Mouse (Mus musculus) midbrain, embryonic 13.5 days (tissue): Measurements from ENCODE around the gene Ccl24. TPM values are rescaled to one million over a fixed set of nuclear protein-coding genes. Genes with fewer than 3 reads are reported as not detected.

Experiments
- ATAC-seq: fragments of 200-750 bp; cut with Nextera tagmentation; 2 replicates; pipeline ENCODE4 v1.8.0; 2017; ENCODE audit warnings: mild to moderate bottlenecking, moderate TSS enrichment, moderate library complexity
- H3K27ac ChIP-seq: fragments of 300-500 bp; sonication (generic); 2 replicates; pipeline ENCODE4 v1.5.1; 2015; ENCODE audit warnings: inconsistent platforms, mild to moderate bottlenecking, moderate library complexity
- H3K27me3 ChIP-seq: fragments of 300-500 bp; sonication (generic); 2 replicates; pipeline ENCODE4 v1.6.1; 2015; ENCODE audit warnings: mild to moderate bottlenecking, inconsistent platforms
- H3K36me3 ChIP-seq: fragments of 300-500 bp; sonication (generic); 2 replicates; pipeline ENCODE4 v1.6.1; 2015; ENCODE audit warnings: mild to moderate bottlenecking, inconsistent platforms
- H3K4me1 ChIP-seq: fragments of 300-500 bp; sonication (generic); replicated peaks from 2 replicates; pipeline ENCODE4 v1.6.1; 2015; ENCODE audit warnings: inconsistent platforms
- H3K4me2 ChIP-seq: fragments of 300-500 bp; sonication (generic); replicated peaks from 2 replicates; pipeline ENCODE4 v1.6.1; 2015; ENCODE audit warnings: moderate library complexity, mild to moderate bottlenecking, inconsistent platforms
- H3K4me3 ChIP-seq: fragments of 300-500 bp; sonication (generic); replicated peaks from 2 replicates; pipeline ENCODE4 v1.5.1; 2015; ENCODE audit warnings: mild to moderate bottlenecking, inconsistent platforms
- H3K9ac ChIP-seq: fragments of 300-500 bp; sonication (generic); replicated peaks from 2 replicates; pipeline ENCODE4 v1.6.1; 2015; ENCODE audit warnings: mild to moderate bottlenecking, inconsistent platforms
- H3K9me3 ChIP-seq: fragments of 300-500 bp; sonication (generic); 2 replicates; pipeline ENCODE4 v1.6.1; 2016; ENCODE audit warnings: mild to moderate bottlenecking, inconsistent platforms
- WGBS: fragments of 180-500 bp; shearing (Covaris S2); methylation state at CpG from one replicate; pipeline ENCODE4 v1.1.7; 2015; 5-methylcytosine and 5-hydroxymethylcytosine counted together
- polyA plus RNA-seq: library from polyadenylated mRNA; unstranded; fragments of >200 nt; fragmentation: Nextera tagmentation; extraction: Ambion mirVana; gene quantifications from 2 replicates; pipeline ENCODE4 v1.2.1, GENCODE M21; 2015

Ccl24 gene
- polyA plus RNA-seq, 1 experiment from 2014 or later, result 3.7 TPM

DNA sequence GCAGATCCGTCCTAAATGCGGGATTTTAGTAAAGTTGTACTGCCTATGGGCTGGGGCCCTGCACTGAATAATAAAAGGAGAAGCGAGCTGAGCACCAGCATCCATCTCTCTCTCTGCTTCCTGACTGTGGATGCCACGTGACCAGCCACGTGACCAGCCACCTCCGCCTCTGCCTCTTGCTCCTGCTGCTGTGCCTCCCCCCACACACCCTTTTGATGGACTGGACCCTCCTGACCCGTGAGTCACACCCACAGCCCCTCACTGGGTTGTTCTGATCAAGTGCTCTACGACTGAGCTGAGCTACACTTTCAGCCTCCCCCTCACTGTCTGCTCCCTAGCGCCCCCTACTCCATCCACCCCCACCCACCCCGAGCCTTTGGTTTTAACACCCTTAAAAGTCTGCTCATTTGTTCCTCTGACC lies 35.0 kb downstream of the Ccl24 start:
- no peak overlapping the region for H3K9ac ChIP-seq
- H3K4me3 ChIP-seq, result no peak overlapping the region
- no peak overlapping the region for H3K27ac ChIP-seq
- H3K27me3 ChIP-seq, result no peaks in the 10 kb centered on the region
- WGBS, result 81% methylated on average over 10 of the region's 10 CpGs
- ATAC-seq, result no peak
- H3K9me3 ChIP-seq, result no peaks in the 10 kb centered on the region
- no peaks in the 10 kb centered on the region for H3K4me1 ChIP-seq
- H3K4me2 ChIP-seq, result no peak overlapping the region
- H3K36me3 ChIP-seq, result no peaks in the 10 kb centered on the region

DNA sequence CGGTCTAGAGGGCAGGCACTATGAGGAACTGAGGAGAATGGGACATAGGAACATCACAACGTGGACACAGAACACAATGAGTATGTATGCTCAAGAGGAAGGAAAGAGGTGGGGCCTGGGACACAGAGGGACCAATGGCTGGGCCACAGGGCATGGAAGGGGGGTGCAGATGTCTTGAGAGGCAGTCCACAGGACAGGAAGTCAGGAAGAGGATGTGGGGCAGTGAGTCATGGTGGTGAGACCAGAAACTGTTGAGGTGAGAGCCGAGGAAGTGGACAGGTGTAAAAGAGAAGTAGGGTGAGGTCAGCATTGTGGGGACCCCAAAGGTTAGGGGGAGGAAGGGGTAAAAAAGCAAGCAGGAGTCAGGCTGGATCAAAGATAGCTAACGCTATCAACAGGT lies 35.5 kb downstream of the Ccl24 start:
- whole genome bisulfite sequencing, result 82% methylated on average over 4 of the region's 4 CpGs
- H3K36me3 ChIP-seq, result no peaks in the 10 kb centered on the region
- ATAC-seq, result no peak
- no peaks in the 10 kb centered on the region for H3K27me3 ChIP-seq
- no peak overlapping the region for H3K4me2 ChIP-seq
- H3K9ac ChIP-seq, result no peak overlapping the region
- H3K27ac ChIP-seq, result no peak overlapping the region
- no peak overlapping the region for H3K4me3 ChIP-seq
- no peaks in the 10 kb centered on the region for H3K4me1 ChIP-seq
- H3K9me3 ChIP-seq, result no peaks in the 10 kb centered on the region

DNA sequence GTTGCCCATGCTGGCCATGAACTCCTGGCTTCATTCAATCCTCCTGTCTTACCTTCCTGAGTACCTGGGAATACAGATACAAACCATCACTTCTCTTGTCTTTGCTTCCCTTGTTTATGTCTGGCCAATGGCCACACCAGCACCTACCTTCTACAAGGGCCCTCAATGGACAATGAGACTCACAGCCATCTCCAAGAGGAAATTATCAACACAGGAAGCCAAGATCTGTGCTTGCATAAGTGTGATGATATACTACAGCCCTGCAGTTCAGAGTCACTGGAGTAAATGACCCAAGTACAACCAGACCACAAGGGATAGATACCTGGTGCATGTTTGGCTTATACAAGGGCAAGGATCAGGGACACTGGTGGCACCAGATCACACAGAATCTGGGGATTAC lies 37.0 kb downstream of the Ccl24 start:
- no peaks in the 10 kb centered on the region for H3K4me1 ChIP-seq
- no peak for ATAC-seq
- H3K4me2 ChIP-seq, result no peak overlapping the region
- H3K27ac ChIP-seq, result no peak overlapping the region
- H3K4me3 ChIP-seq, result no peak overlapping the region
- no peaks in the 10 kb centered on the region for H3K9me3 ChIP-seq
- no peaks in the 10 kb centered on the region for H3K27me3 ChIP-seq
- H3K36me3 ChIP-seq, result no peaks in the 10 kb centered on the region
- no peak overlapping the region for H3K9ac ChIP-seq

DNA sequence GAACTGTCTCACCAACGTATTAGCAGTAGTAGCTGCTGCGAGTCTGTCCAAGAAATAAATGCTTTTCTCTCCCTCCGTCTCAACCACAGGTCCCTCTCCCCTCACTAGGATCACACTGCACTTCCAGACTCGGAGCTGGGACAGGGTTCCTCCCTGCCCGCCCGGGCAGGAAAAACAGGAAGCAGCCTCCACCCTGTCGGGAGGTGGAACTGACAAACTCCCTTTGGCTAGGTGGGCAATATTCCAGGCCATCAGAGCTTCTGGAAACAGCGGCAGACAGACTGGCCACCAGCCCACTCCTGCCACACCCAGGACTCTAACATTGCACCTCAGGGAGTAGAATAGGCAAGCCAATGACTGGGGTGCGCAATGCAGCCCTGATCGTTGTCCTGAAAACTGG lies 39.4 kb downstream of the Ccl24 start:
- H3K36me3 ChIP-seq, result no peaks in the 10 kb centered on the region
- H3K27me3 ChIP-seq, result no peaks in the 10 kb centered on the region
- H3K9ac ChIP-seq, result no peak overlapping the region
- WGBS, result 84% methylated on average over 10 of the region's 10 CpGs
- no peak overlapping the region for H3K4me3 ChIP-seq
- ATAC-seq, result no peak
- H3K4me2 ChIP-seq, result no peak overlapping the region
- no peak overlapping the region for H3K27ac ChIP-seq
- no peaks in the 10 kb centered on the region for H3K9me3 ChIP-seq
- no peaks in the 10 kb centered on the region for H3K4me1 ChIP-seq

DNA sequence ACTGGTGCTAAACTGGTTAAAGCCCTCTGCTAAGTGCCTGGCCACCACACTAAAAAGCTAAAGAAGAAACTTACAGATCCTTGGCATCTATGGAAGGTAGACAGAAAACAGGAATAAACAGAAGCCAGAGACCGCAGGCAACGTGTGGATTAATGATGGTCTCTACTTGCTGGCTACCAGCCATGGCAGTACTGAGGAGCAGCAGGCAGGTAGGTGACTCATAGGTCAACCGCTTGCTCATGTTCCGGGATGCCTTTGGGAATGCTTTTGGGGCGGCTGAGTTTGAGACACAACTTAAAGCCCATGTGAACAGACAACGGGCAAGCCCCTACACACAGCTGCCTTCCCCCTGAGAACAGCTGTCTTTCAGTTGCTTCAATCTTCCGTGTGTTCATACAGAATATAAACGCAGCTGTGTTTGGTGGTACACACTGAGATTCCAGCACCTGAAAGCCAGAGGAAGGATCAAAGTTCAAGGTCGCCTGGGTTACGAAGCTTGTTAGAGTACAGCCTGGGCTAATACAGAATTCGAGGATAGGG lies 41.5 kb downstream of the Ccl24 start:
- Histone ChIP-seq H3K9ac (no peak overlapping the region), H3K4me1 (no peaks in the 10 kb centered on the region), H3K4me3 (no peak overlapping the region), H3K9me3 (no peaks in the 10 kb centered on the region), H3K27ac (no peak overlapping the region), H3K36me3 (no peaks in the 10 kb centered on the region), H3K4me2 (no peak overlapping the region), H3K27me3 (no peaks in the 10 kb centered on the region)
- 87% methylated on average over 11 of the region's 11 CpGs for WGBS
- no peak for ATAC-seq

DNA sequence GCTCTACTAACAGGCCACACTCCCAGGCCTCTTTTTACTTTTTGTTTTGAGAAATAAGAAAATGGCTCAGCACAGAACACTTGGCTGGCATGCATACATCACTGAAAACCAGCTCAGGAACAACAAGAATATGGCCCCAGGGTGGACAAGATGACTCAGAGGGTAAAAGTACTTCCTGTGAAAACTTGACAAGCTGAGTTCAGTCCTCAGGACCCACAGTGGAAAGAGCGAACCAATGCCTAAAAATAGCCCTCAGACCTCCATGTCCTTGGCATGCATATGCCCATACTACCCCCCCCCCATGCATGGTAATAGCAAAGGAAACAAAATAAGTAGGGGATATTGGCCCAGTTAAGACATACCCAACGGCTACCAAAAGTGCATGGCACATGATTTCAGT lies 42.9 kb downstream of the Ccl24 start:
- Histone ChIP-seq H3K9ac (no peak overlapping the region), H3K4me2 (no peak overlapping the region), H3K4me3 (no peak overlapping the region), H3K4me1 (no peaks in the 10 kb centered on the region), H3K36me3 (no peaks in the 10 kb centered on the region), H3K27ac (no peak overlapping the region), H3K9me3 (no peaks in the 10 kb centered on the region), H3K27me3 (no peaks in the 10 kb centered on the region)
- ATAC-seq, result no peak
- 91% methylated on average over 2 of the region's 2 CpGs for WGBS

DNA sequence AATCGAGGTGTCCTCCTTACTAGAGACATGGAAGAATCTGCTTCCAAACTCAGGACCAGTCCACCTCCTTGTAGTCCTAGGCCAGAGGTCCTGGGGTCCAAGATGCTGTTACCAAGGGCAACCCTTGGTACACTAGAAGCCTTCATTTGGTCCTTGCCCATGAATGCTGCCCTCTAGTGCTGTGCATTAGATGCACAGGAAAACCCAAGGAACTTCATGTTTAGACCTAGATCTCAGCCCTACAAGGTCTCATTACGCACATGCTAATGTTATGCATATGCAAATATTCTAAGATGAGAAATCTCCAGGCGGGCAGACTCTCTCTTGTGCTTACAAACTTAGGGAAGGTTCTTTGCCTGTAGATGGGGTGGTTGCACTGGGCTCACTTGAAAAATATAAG lies 43.5 kb downstream of the Ccl24 start:
- no peak for ATAC-seq
- H3K27me3 ChIP-seq, result no peaks in the 10 kb centered on the region
- no peak overlapping the region for H3K27ac ChIP-seq
- 75% methylated on average over 3 of the region's 3 CpGs for WGBS
- H3K4me1 ChIP-seq, result no peaks in the 10 kb centered on the region
- H3K9me3 ChIP-seq, result no peaks in the 10 kb centered on the region
- H3K4me2 ChIP-seq, result no peak overlapping the region
- H3K36me3 ChIP-seq, result no peaks in the 10 kb centered on the region
- H3K4me3 ChIP-seq, result no peak overlapping the region
- no peak overlapping the region for H3K9ac ChIP-seq

DNA sequence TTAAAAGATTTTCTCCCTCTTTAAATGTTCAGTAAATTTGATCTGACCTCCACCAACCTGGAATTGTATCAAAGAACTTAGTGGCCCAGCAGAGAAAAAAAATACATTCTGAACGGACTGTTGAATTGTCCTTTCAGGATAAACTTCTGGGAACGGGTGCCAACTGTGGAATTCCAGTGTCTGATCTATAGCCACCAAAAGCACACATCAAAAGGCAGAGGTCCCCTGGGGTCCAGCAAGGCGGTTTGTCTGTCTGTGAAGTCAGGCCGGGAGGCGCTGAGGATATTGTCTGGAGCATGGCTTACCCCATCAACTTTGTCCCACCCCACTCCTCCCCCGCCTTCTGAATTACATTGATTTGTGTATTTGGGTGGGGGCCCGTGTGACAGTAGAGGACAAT lies 44.9 kb downstream of the Ccl24 start:
- Histone ChIP-seq H3K9me3 (no peaks in the 10 kb centered on the region; the same call in 1 of the 2 replicates), H3K4me2 (no peak overlapping the region), H3K36me3 (no peaks in the 10 kb centered on the region), H3K27me3 (no peaks in the 10 kb centered on the region), H3K27ac (no peak overlapping the region), H3K4me1 (no peaks in the 10 kb centered on the region), H3K4me3 (no peak overlapping the region), H3K9ac (no peak overlapping the region)
- WGBS, result 34% methylated on average over 7 of the region's 7 CpGs
- no peak for ATAC-seq

DNA sequence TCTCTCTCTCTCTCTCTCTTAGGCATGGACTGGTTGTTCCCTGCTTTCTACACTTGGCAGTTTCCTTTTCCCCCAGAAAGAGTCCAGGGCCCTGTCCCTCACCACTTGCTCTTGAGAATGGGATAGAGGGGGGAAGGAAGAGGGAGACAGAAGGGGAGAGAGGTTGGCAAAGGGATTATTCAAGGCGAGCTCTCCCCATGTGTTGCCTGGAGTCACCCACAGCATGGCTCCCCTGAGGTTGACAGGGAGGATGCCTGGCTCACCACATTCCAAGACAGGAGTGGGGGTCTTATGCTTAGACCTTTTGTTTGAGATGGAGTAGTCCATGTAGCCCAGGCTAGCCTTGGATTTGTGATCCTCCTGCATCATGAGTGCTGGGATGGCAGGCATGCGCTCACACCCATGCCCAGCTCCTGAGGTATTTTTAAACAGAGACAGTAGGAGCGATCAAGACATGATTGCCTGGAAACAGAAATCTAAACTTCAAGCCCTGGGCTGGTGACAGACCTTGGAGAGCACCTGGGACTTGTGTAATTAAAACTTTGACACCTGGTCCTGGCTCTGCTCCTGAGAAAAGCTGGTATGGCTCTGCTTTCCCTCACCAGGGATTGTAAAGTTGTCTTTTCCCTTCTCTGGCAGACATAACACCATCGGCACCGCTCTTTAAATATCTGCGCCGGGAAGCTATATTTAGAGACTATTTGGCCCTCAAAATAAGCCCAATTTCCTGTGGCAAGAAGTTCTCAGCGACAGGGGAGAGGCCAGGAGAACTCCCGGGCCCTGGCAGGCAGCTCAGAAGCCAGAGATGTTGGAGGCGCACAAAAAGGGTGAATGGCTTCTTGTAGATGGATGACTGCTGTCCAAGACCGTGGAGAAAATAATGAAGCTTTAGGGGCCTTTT lies 47.9 kb downstream of the Ccl24 start:
- no peak overlapping the region for H3K4me3 ChIP-seq
- no peak overlapping the region for H3K27ac ChIP-seq
- H3K9ac ChIP-seq, result no peak overlapping the region
- H3K4me1 ChIP-seq, result no peaks in the 10 kb centered on the region
- 87% methylated on average over 11 of the region's 11 CpGs for WGBS
- no peaks in the 10 kb centered on the region; the same call in 1 of the 2 replicates for H3K9me3 ChIP-seq
- H3K27me3 ChIP-seq, result no peaks in the 10 kb centered on the region
- ATAC-seq, result no peak
- no peaks in the 10 kb centered on the region for H3K36me3 ChIP-seq
- H3K4me2 ChIP-seq, result no peak overlapping the region

DNA sequence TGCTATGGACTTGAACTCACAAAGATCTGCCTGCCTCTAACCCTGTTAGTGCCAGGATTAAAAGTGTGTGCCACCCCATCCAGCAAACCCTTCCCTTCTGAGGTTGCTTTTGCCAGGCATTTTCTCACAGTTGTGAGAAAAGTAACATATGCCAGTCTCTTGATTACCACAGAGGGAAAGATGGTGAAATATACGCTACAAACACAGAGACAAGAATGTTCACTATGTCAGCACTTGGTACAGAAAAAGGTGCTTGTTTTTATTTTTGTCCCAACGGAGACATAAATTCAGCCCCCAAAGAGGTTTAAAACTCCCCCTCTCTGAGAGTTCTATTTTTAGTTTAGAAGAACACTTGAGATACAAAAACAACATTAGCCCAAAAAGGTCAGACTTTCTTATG lies 48.8 kb downstream of the Ccl24 start:
- WGBS, result 96% methylated on average over 2 of the region's 2 CpGs
- no peak for ATAC-seq

DNA sequence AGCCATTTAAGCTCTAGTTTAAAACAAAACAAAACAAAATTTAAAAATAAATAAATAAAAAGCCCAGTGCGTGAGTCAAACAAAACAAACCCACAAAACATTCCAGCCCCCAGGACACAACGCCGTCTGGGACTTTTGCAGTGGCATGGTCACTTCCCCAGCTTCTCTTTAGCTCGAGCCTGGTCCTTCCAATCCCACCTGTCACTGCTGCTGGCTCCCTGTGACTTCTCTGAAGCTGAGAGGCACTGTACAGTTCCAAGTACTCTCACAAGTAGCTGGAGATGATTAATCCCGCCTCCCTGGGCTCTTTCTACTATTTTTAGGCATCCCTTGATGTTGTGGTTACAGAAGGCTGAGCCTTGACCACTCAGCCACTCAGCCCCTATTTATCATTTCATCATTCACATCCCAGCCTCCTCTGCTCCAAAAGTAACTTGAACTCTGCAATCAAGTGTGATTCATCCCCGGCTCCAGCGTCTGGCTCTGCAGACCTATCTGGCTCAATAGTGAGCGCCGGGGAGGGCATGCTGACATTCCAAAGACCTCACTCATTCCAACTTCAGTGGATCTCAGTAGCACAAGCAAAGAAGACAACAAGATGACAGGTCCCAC lies 50.6 kb downstream of the Ccl24 start:
- ATAC-seq, result no peak
- Histone ChIP-seq H3K27ac (no peak overlapping the region), H3K4me1 (no peaks in the 10 kb centered on the region), H3K4me3 (no peak overlapping the region), H3K36me3 (no peaks in the 10 kb centered on the region), H3K9ac (no peak overlapping the region), H3K4me2 (no peak overlapping the region), H3K27me3 (no peaks in the 10 kb centered on the region), H3K9me3 (no peaks in the 10 kb centered on the region; the same call in 1 of the 2 replicates)
- WGBS, result 91% methylated on average over 9 of the region's 9 CpGs

More for the DNA sequence above, 48.8 kb downstream of the Ccl24 start:
- no peaks in the 10 kb centered on the region; the same call in 1 of the 2 replicates for H3K9me3 ChIP-seq
- no peak overlapping the region for H3K4me3 ChIP-seq
- no peaks in the 10 kb centered on the region for H3K4me1 ChIP-seq
- H3K9ac ChIP-seq, result no peak overlapping the region
- no peaks in the 10 kb centered on the region for H3K27me3 ChIP-seq
- H3K36me3 ChIP-seq, result no peaks in the 10 kb centered on the region
- no peak overlapping the region for H3K4me2 ChIP-seq
- no peak overlapping the region for H3K27ac ChIP-seq
